Mouse (Mus musculus) myocyte (in vitro differentiated cells): ENCODE measurements around the gene Usf3.

Experiments used
- E2F4 ChIP-seq: IDR thresholded peaks from one replicate; pipeline ENCODE4 v1.6.1; 2011; ENCODE audit warnings: mild to moderate bottlenecking, control low read depth, moderate library complexity; ENCODE audit not compliant: insufficient read depth
- MAX ChIP-seq: IDR thresholded peaks from one replicate; pipeline ENCODE4 v1.6.1; 2011; ENCODE audit warnings: low read depth, mild to moderate bottlenecking, control low read depth
- MYOD1 ChIP-seq, 3 experiments: IDR thresholded peaks; one replicate each; pipeline ENCODE4 v1.6.1; 2011; ENCODE audit warnings: control low read depth in 2 of 3, low read depth in 2 of 3, mild to moderate bottlenecking in 2 of 3, moderate library complexity in 1 of 3; ENCODE audit not compliant: insufficient read length in 2 of 3, control insufficient read depth in 1 of 3
- MYOG ChIP-seq, 3 experiments: IDR thresholded peaks; one replicate each; pipeline ENCODE4 v1.6.1; 2011; ENCODE audit warnings: control low read depth in 2 of 3, low read depth in 2 of 3, mild to moderate bottlenecking in 2 of 3; ENCODE audit not compliant: insufficient read length in 2 of 3, control insufficient read depth in 1 of 3, insufficient read depth in 1 of 3
- POLR2A ChIP-seq: IDR thresholded peaks from one replicate; pipeline ENCODE4 v1.6.1; 2011; ENCODE audit warnings: low read depth, mild to moderate bottlenecking, control low read depth, moderate library complexity; ENCODE audit not compliant: insufficient read length
- POLR2AphosphoS2 ChIP-seq: IDR thresholded peaks from one replicate; pipeline ENCODE4 v1.6.1; 2011; ENCODE audit warnings: low read depth, control low read depth; ENCODE audit not compliant: insufficient read length
- REST ChIP-seq: IDR thresholded peaks from one replicate; pipeline ENCODE4 v1.6.1; 2011; ENCODE audit warnings: mild to moderate bottlenecking, control low read depth, moderate library complexity; ENCODE audit not compliant: insufficient read depth, insufficient read length
- SRF ChIP-seq: IDR thresholded peaks from one replicate; pipeline ENCODE4 v1.6.1; 2011; ENCODE audit warnings: low read depth; ENCODE audit not compliant: control insufficient read depth, insufficient read length
- TCF3 ChIP-seq: IDR thresholded peaks from one replicate; pipeline ENCODE4 v1.6.1; 2011; ENCODE audit warnings: low read depth, control low read depth; ENCODE audit not compliant: insufficient read length
- USF1 ChIP-seq: IDR thresholded peaks from one replicate; pipeline ENCODE4 v1.6.1; 2011; ENCODE audit warnings: low read depth, mild to moderate bottlenecking, control low read depth, moderate library complexity

DNA sequence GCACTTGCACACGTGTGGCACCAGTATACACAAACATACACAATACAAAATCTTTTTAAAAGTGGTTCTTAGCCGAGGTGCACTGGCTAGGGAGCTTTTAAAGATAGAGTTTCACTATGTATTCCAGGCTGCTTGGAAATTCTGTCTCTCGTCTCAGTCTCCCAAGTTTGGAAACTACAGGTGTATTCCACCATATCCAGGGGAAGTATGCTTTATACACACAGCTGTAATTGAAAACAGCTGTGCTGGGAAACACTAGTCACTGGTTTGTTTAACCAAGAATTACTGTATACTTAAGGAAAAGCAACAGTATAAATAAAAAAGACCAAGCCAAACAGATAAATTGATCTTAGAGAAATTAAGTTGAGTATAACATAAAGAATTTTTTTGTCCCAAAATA lies 11.7 kb downstream of the Usf3 start:
- TF ChIP-seq POLR2A (no peak), USF1 (no peak), MYOD1 (IDR thresholded peaks at IDR 0.05; ENCODE audit: control insufficient read depth in 1 of 3, insufficient read length in 2 of 3, low read depth in 2 of 3) (no peak), E2F4 (no peak), MAX (no peak), REST (no peak), MYOG (IDR thresholded peaks at IDR 0.05; ENCODE audit: control insufficient read depth in 1 of 3, insufficient read depth in 1 of 3, insufficient read length in 2 of 3, low read depth in 2 of 3) (no peak), POLR2AphosphoS2 (no peak), SRF (no peak), TCF3 (no peak)
